Mouse (Mus musculus): Measurements from ENCODE around the gene Tpsg1. TPM values are rescaled to one million over a fixed set of nuclear protein-coding genes. Genes with fewer than 3 reads are reported as not detected.

The Tpsg1 gene
- total RNA-seq (2023): not detected

DNA sequence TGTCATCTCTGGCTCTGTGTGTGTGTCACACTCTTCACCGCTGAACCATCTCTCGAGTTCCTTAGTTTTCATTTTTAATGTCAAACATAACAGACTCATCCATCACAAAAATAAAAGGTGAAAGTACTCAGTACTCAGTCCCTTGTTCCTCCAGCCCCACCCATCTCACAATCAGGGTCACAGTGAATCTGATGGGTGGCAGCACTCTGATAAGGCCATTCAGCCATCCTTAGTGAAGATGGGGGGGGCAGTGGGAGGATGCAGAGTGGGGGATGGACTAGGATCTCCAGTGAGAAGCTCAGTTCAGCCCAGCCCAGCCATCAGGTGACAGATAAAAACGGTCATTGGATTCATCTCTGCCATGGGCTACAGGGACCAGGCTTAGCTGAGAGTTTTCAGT, at the start of gene Tpsg1:
TSS of gene Tpsg1 (plus strand) at position 301 of the 400 bp plus-strand sequence.

DNA sequence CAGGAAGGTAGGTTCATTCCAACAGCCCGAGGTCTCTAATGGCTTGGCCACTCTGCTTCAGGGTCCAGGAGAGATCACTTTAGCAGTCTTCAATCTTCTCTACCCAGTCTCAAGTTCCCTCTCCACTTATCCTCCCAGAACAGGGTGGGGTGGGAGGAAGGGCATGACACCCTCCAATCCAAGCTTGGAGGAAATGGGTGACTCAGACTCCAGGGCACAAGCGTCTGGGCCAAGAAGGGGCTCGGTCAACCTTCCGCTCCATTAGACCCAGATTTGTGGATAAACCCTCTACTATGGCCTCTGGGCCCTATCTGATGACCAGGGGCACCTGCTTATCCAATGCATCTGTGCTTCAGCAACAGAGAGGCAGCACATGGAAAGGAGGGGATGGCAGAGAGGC, 23.6 kb upstream of the Tpsg1 start, which contains the start of gene Tpsab1:
TSS of gene Tpsab1 (minus strand) at position 101 of the 400 bp plus-strand sequence.

DNA sequence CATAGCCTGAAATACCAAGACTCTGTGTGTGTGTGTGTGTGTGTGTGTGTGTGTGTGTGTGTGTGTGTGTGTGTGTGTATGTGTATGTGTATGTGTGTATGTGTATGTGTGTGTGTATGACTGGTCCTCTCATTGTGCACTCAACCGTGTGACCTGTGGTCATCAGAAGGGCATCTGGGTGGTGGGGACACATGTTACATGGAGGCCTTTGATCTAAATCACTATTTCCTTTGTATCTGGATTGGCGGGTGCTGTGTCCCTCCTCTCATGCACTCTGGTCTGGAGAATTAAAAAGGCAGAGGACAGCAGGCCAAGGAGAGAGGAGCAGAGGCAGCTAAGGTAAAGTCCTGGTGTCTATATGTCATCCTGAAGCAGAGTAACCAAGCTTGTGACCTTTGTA, 3.1 kb upstream of the Tpsg1 start, which contains the start of gene Tpsb2:
TSS of gene Tpsb2 (plus strand) at position 301 of the 400 bp plus-strand sequence.

Other genes starting within 250 kb of the Tpsg1 start
- gene Ptx4, start 248.5 kb upstream of the Tpsg1 start, total RNA-seq (2023): not detected
- 10 to 100 TPM; 27.5 to 31.4 TPM for gene Clcn7, start 235.9 kb upstream of the Tpsg1 start, total RNA-seq (2023)
- under 1 TPM in 1 of 2 experiments, not detected in 1; 0.22 TPM for gene Ccdc154, start 206.8 kb upstream of the Tpsg1 start, total RNA-seq (2023)
- gene Gm38655, start 193.8 kb upstream of the Tpsg1 start, total RNA-seq (2023): not detected
- gene BC003965, start 184.7 kb upstream of the Tpsg1 start, total RNA-seq (2023): 1 to 10 TPM; 5.6 to 6.3 TPM
- 10 to 100 TPM; 15.9 to 21.7 TPM for gene Unkl, start 180.9 kb upstream of the Tpsg1 start, total RNA-seq (2023)
- 10 to 100 TPM; 13.4 to 15.4 TPM for gene Gnptg, start 129.1 kb upstream of the Tpsg1 start, total RNA-seq (2023)
- gene Tsr3, start 129.1 kb upstream of the Tpsg1 start, total RNA-seq (2023): 1 to 10 TPM; 7.6 to 7.7 TPM
- 1 to 10 TPM; 5.4 to 8.2 TPM for gene Baiap3, start 112.9 kb upstream of the Tpsg1 start, total RNA-seq (2023)
- 100 to 1,000 TPM; 193 to 202 TPM for gene Ube2i, start 94.7 kb upstream of the Tpsg1 start, total RNA-seq (2023)
- gene Prss34, start 70.9 kb upstream of the Tpsg1 start, total RNA-seq (2023): 100 to 1,000 TPM; 125 to 158 TPM
- not detected for gene Prss28, start 60.6 kb upstream of the Tpsg1 start, total RNA-seq (2023)
- not detected for gene Prss29, start 50.6 kb upstream of the Tpsg1 start, total RNA-seq (2023)
- not detected for gene Tpsab1, start 23.7 kb upstream of the Tpsg1 start, total RNA-seq (2023)
- not detected for gene Tpsb2, start 3.0 kb upstream of the Tpsg1 start, total RNA-seq (2023)
- 1 to 10 TPM in 1 of 2 experiments, under 1 TPM in 1; 0.39 to 1.5 TPM for gene Cacna1h, start 64.5 kb downstream of the Tpsg1 start, total RNA-seq (2023)
- not detected for gene Tekt4, start 85.3 kb downstream of the Tpsg1 start, total RNA-seq (2023)
- gene Sstr5, start 128.0 kb downstream of the Tpsg1 start, total RNA-seq (2023): not detected
- gene Sox8, start 201.4 kb downstream of the Tpsg1 start, total RNA-seq (2023): not detected
- 10 to 100 TPM; 13.6 to 14.3 TPM for gene Lmf1, start 209.8 kb downstream of the Tpsg1 start, total RNA-seq (2023)

All from neutrophil, adult 83 days (primary cell).